Mouse (Mus musculus) forebrain, embryonic 14.5 days (tissue): ENCODE measurements around the gene Dpy30. TPM values are rescaled to one million over a fixed set of nuclear protein-coding genes. Genes with fewer than 3 reads are reported as not detected.
"Not testable (repeated sequence)": the region's sequence is repeated elsewhere in the genome, so short reads cannot be mapped to it uniquely, and the experiment has no call there.

ENCODE experiments used
- ATAC-seq: fragments of 200-750 bp; cut with Nextera tagmentation; 2 replicates; pipeline ENCODE4 v1.8.0; 2017; ENCODE audit warnings: mild to moderate bottlenecking, moderate library complexity
- DNase-seq: peaks from one replicate; pipeline ENCODE4 v3.0.0-alpha.2; 2015; ENCODE audit warnings: low spot score
- H3K27ac ChIP-seq: fragments of 300-500 bp; sonication (generic); 2 replicates; pipeline ENCODE4 v1.5.1; 2014; ENCODE audit warnings: low read depth, mild to moderate bottlenecking, control low read depth, low read length, moderate library complexity
- H3K27me3 ChIP-seq: fragments of 300-500 bp; sonication (generic); replicated peaks from 2 replicates; pipeline ENCODE4 v1.6.1; 2014; ENCODE audit warnings: low read length, control low read depth, mixed read lengths; ENCODE audit not compliant: control insufficient read depth, insufficient read depth
- H3K36me3 ChIP-seq: fragments of 300-500 bp; sonication (generic); 2 replicates; pipeline ENCODE4 v1.6.1; 2014; ENCODE audit warnings: low read length, control low read depth; ENCODE audit not compliant: control insufficient read depth, insufficient read depth
- H3K4me1 ChIP-seq: fragments of 300-500 bp; sonication (generic); 2 replicates; pipeline ENCODE4 v1.6.1; 2014; ENCODE audit warnings: antibody characterized with exemption, low read length, control low read depth; ENCODE audit not compliant: control insufficient read depth, insufficient read depth
- H3K4me2 ChIP-seq: fragments of 300-500 bp; sonication (generic); 2 replicates; pipeline ENCODE4 v1.6.1; 2014; ENCODE audit warnings: mild to moderate bottlenecking, control low read depth, low read length
- H3K4me3 ChIP-seq: fragments of 300-500 bp; sonication (generic); 2 replicates; pipeline ENCODE4 v1.5.1; 2014; ENCODE audit warnings: low read depth, low read length, control low read depth
- H3K9ac ChIP-seq: fragments of 300-500 bp; sonication (generic); 2 replicates; pipeline ENCODE4 v1.6.1; 2014; ENCODE audit warnings: mild to moderate bottlenecking, low read length, control low read depth, moderate library complexity
- H3K9me3 ChIP-seq: fragments of 300-500 bp; sonication (generic); replicated peaks from 2 replicates; pipeline ENCODE4 v1.6.1; 2016; ENCODE audit warnings: low read length, control low read depth, mixed read lengths; ENCODE audit not compliant: control insufficient read depth
- WGBS: fragments of 180-500 bp; shearing (Covaris S2); extraction: QIAGEN DNeasy Blood & Tissue Kit; methylation state at CpG from one replicate; pipeline ENCODE4 v1.1.7; 2014; 5-methylcytosine and 5-hydroxymethylcytosine counted together
- polyA plus RNA-seq: library from polyadenylated mRNA; unstranded; fragments of >200 nt; fragmentation: Nextera tagmentation; extraction: Ambion mirVana; gene quantifications from 2 replicates; pipeline ENCODE4 v1.2.1, GENCODE M21; 2014

The Dpy30 gene
- polyA plus RNA-seq, 1 experiment from 2014 or later: 225 TPM

GRCm38 (mm10) chr17:74296991-74297390 lies 26.8 kb downstream of the Dpy30 start:
- H3K9me3 ChIP-seq, H3K9ac ChIP-seq, H3K4me2 ChIP-seq, H3K27ac ChIP-seq, H3K4me1 ChIP-seq, ATAC-seq, H3K4me3 ChIP-seq, H3K27me3 ChIP-seq, DNase-seq: not testable (repeated sequence)
- 93% methylated on average over 5 of the region's 5 CpGs for WGBS
- H3K36me3 ChIP-seq: peaks cover 18% of the 10 kb centered on the region; the same call in 1 of the 2 replicates

- DNase-seq (peak; percentile 48), ATAC-seq (no peak)
- Histone ChIP-seq H3K4me3 (peak overlapping the region; percentile 89), H3K36me3 (peaks cover 11% of the 10 kb centered on the region; the same call in 1 of the 2 replicates), H3K27me3 (no peaks in the 10 kb centered on the region), H3K9ac (peak overlapping the region; percentile 96; the same call in 1 of the 2 replicates), H3K4me2 (peak overlapping the region; percentile 78), H3K4me1 (peaks cover 10% of the 10 kb centered on the region), H3K27ac (no peak overlapping the region; the same call in 1 of the 2 replicates), H3K9me3 (no peaks in the 10 kb centered on the region)
- WGBS: 41% methylated on average over 11 of the region's 11 CpGs
Measured at GRCm38 (mm10) chr17:74296076-74296823, 27.5 kb downstream of the Dpy30 start.

- H3K36me3 ChIP-seq: peaks cover 8% of the 10 kb centered on the region; the same call in 1 of the 2 replicates
- ATAC-seq (peak; percentile 92), DNase-seq (peak; percentile 91)
- no peaks in the 10 kb centered on the region for H3K27me3 ChIP-seq
- H3K9ac ChIP-seq: peak within 1 kb of the TSS; percentile 96
- WGBS: 1% methylated on average over 49 of the region's 110 CpGs
- peak within 1 kb of the TSS; percentile 89 for H3K4me3 ChIP-seq
- H3K4me2 ChIP-seq: peak within 1 kb of the TSS; percentile 78
- peaks cover 10% of the 10 kb centered on the region for H3K4me1 ChIP-seq
- H3K27ac ChIP-seq: peak within 1 kb of the TSS; percentile 97
- no peaks in the 10 kb centered on the region for H3K9me3 ChIP-seq
Measured at GRCm38 (mm10) chr17:74295026-74295970, 28.4 kb downstream of the Dpy30 start, which contains the start of gene Memo1. Gene Memo1 (minus strand): TSS chr17:74295521.

- 0% methylated on average over 49 of the region's 80 CpGs for WGBS
- H3K4me3 ChIP-seq: peak overlapping the region; percentile 89
- H3K36me3 ChIP-seq: peaks cover 3% of the 10 kb centered on the region; the same call in 1 of the 2 replicates
Measured at GRCm38 (mm10) chr17:74294426-74295025, 29.2 kb downstream of the Dpy30 start.

GRCm38 (mm10) chr17:74293687-74294425 lies 29.9 kb downstream of the Dpy30 start:
- 0 out of 2 replicates have a peak, but pooled peaks cover under 1% of the 10 kb centered on the region for H3K36me3 ChIP-seq
- H3K9ac ChIP-seq: peak overlapping the region; percentile 96
- DNase-seq (peak; percentile 56), ATAC-seq (peak; percentile 5; the same call in 1 of the 2 replicates)
- no peaks in the 10 kb centered on the region for H3K27me3 ChIP-seq
- no peaks in the 10 kb centered on the region for H3K9me3 ChIP-seq
- peaks cover 10% of the 10 kb centered on the region for H3K4me1 ChIP-seq
- WGBS: under 1% methylated on average over 17 of the region's 18 CpGs
- H3K27ac ChIP-seq: peak overlapping the region; percentile 97
- peak overlapping the region; percentile 78 for H3K4me2 ChIP-seq
- H3K4me3 ChIP-seq: peak overlapping the region; percentile 89

More at GRCm38 (mm10) chr17:74294426-74295025, 29.2 kb downstream of the Dpy30 start:
- Histone ChIP-seq H3K27ac (peak overlapping the region; percentile 97), H3K9me3 (no peaks in the 10 kb centered on the region), H3K27me3 (no peaks in the 10 kb centered on the region), H3K4me2 (peak overlapping the region; percentile 78), H3K9ac (peak overlapping the region; percentile 96), H3K4me1 (peaks cover 10% of the 10 kb centered on the region)
- DNase-seq (peak; percentile 73), ATAC-seq (peak; percentile 79)

GRCm38 (mm10) chr17:74291640-74292361 lies 31.9 kb downstream of the Dpy30 start:
- no peak overlapping the region for H3K4me3 ChIP-seq
- no peaks in the 10 kb centered on the region for H3K9me3 ChIP-seq
- H3K27me3 ChIP-seq: no peaks in the 10 kb centered on the region
- H3K4me2 ChIP-seq: no peak overlapping the region
- no peak overlapping the region for H3K27ac ChIP-seq
- H3K9ac ChIP-seq: no peak overlapping the region
- 82% methylated on average over 4 of the region's 4 CpGs for WGBS
- H3K36me3 ChIP-seq: no peaks in the 10 kb centered on the region
- DNase-seq (no peak), ATAC-seq (no peak)
- H3K4me1 ChIP-seq: peaks cover 10% of the 10 kb centered on the region

- H3K27me3 ChIP-seq: no peaks in the 10 kb centered on the region
- H3K9me3 ChIP-seq: no peaks in the 10 kb centered on the region
- no peak overlapping the region for H3K4me2 ChIP-seq
- H3K4me1 ChIP-seq: peaks cover 10% of the 10 kb centered on the region
- H3K4me3 ChIP-seq: no peak overlapping the region
- DNase-seq (no peak), ATAC-seq (no peak)
- H3K36me3 ChIP-seq: no peaks in the 10 kb centered on the region
- H3K9ac ChIP-seq: no peak overlapping the region
- H3K27ac ChIP-seq: no peak overlapping the region
Measured at GRCm38 (mm10) chr17:74290869-74291268, 32.9 kb downstream of the Dpy30 start.
